Mouse (Mus musculus): Measurements from ENCODE around the gene Elk1. TPM values are rescaled to one million over a fixed set of nuclear protein-coding genes. Genes with fewer than 3 reads are reported as not detected.

Gene Elk1
- polyA plus RNA-seq, 2 experiments, result 8.7 to 23.7 TPM

DNA sequence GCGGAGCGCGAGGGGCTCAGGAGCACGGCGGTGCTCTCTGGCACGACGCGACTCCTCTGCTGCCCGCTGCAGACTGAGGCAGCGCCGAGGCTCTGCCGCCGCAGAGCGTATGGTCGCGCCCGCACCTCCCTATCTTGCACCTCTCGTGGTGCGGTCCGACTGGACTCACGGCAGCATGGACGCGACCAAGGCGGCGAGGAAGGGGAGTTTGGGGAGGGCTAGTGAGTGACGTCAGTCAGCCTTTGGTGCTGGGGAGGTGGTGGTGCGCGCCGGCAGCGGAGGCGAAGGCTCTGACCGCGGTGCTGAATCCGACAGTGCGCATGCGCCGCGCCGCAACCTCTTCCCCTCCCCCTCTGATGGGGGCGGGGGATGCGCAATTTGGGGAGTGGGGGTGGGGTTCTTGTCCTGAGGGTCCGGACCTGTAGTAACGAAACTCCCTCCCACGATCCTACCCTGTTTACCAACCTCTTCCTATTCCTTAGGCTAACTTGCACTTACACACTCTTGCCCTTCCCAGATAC lies 29.5 kb downstream of the Elk1 start, which contains the start of gene Syn1:
Gene Syn1, minus strand, starts transcription at position 161 of the 521 bp plus-strand sequence.
- H3K4me2 ChIP-seq (replicated peaks; ENCODE audit: low read depth, low read length, severe bottlenecking), result peak within 1 kb of the TSS; percentile 64
- no peak within 1 kb of the TSS for H3K27ac ChIP-seq (replicated peaks; ENCODE audit: low read depth, low read length)
- H3K4me1 ChIP-seq (ENCODE audit: control insufficient read depth, insufficient read depth, low read length), result no peaks in the 10 kb centered on the region
- DNase-seq (ENCODE audit: low spot score), result peak; percentile 80
- H3K9me3 ChIP-seq (ENCODE audit: control insufficient read depth, low read length), result no peaks in the 10 kb centered on the region
- no peaks in the 10 kb centered on the region; the same call in 1 of the 2 replicates for H3K27me3 ChIP-seq (ENCODE audit: control insufficient read depth, insufficient read depth, low read length)
- peak within 1 kb of the TSS; percentile 37 for H3K4me3 ChIP-seq (replicated peaks; ENCODE audit: low read length)
- peak within 1 kb of the TSS; percentile 36; the same call in 1 of the 2 replicates for H3K9ac ChIP-seq (ENCODE audit: low read depth, low read length, severe bottlenecking)
- 36% methylated on average over 3 of the region's 44 CpGs for WGBS
- ATAC-seq (ENCODE audit: low FRiP score, low read depth), result peak; percentile 95
- no peak for TF ChIP-seq POLR2A (IDR thresholded peaks at IDR 0.05; ENCODE audit: borderline replicate concordance, extremely low read depth, insufficient read depth, insufficient read length)
- no peaks in the 10 kb centered on the region for H3K36me3 ChIP-seq (ENCODE audit: control insufficient read depth, insufficient read depth, low read length)

DNA sequence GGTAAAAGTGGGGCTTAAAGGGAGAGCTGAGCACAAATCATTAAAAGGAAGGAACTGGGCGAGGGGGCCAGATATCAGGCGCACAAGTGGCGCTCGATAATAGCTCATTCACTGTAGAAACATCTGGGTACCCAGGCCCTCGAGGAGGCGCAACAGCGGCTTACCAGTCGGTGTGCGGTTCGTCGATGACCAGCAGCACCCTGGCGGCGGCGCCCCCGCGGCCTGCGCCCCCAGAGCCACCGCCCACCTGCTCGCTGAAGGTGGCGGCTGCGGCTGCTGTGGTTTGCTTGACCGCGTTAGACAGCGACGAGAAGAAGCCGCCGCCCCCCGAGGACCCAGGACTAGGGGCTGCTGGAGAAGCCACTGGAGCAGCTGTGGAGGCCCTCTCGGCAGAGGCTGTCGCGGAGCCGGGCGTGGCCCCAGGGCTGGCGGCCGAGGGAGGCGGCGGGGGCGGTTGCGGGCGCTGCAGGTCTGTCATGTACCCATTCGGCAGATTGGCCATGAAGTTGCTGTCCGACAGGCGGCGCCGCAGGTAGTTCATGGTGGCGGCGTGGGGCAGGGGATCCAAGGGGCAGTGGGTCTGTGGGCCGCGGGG lies 30.1 kb downstream of the Elk1 start:
- peak overlapping the region; percentile 36; the same call in 1 of the 2 replicates for H3K9ac ChIP-seq (ENCODE audit: low read depth, low read length, severe bottlenecking)

GRCm38 (mm10) chrX:20915075-20915474 lies 35.3 kb downstream of the Elk1 start:
- H3K9me3 ChIP-seq (ENCODE audit: control insufficient read depth, low read length), result no peaks in the 10 kb centered on the region
- H3K27ac ChIP-seq (replicated peaks; ENCODE audit: low read depth, low read length), result no peak overlapping the region
- H3K4me1 ChIP-seq (ENCODE audit: control insufficient read depth, insufficient read depth, low read length), result no peaks in the 10 kb centered on the region
- no peak overlapping the region for H3K4me3 ChIP-seq (replicated peaks; ENCODE audit: low read length)
- ATAC-seq (ENCODE audit: low FRiP score, low read depth) (no peak), DNase-seq (ENCODE audit: low spot score) (no peak)
- H3K4me2 ChIP-seq (replicated peaks; ENCODE audit: low read depth, low read length, severe bottlenecking), result no peak overlapping the region
- no peak overlapping the region for H3K9ac ChIP-seq (ENCODE audit: low read depth, low read length, severe bottlenecking)
- no peaks in the 10 kb centered on the region for H3K27me3 ChIP-seq (ENCODE audit: control insufficient read depth, insufficient read depth, low read length)
- no peak for TF ChIP-seq POLR2A (IDR thresholded peaks at IDR 0.05; ENCODE audit: borderline replicate concordance, extremely low read depth, insufficient read depth, insufficient read length)
- no peaks in the 10 kb centered on the region for H3K36me3 ChIP-seq (ENCODE audit: control insufficient read depth, insufficient read depth, low read length)

More for the DNA sequence above, 30.1 kb downstream of the Elk1 start:
- TF ChIP-seq POLR2A (IDR thresholded peaks at IDR 0.05; ENCODE audit: borderline replicate concordance, extremely low read depth, insufficient read depth, insufficient read length), result no peak
- ATAC-seq (ENCODE audit: low FRiP score, low read depth) (no peak), DNase-seq (ENCODE audit: low spot score) (no peak)
- no peaks in the 10 kb centered on the region for H3K4me1 ChIP-seq (ENCODE audit: control insufficient read depth, insufficient read depth, low read length)
- H3K4me2 ChIP-seq (replicated peaks; ENCODE audit: low read depth, low read length, severe bottlenecking), result peak overlapping the region; percentile 64
- H3K4me3 ChIP-seq (replicated peaks; ENCODE audit: low read length), result peak overlapping the region; percentile 37
- 36% methylated on average over 11 of the region's 49 CpGs for WGBS
- no peaks in the 10 kb centered on the region; the same call in 1 of the 2 replicates for H3K27me3 ChIP-seq (ENCODE audit: control insufficient read depth, insufficient read depth, low read length)
- H3K9me3 ChIP-seq (ENCODE audit: control insufficient read depth, low read length), result no peaks in the 10 kb centered on the region
- H3K36me3 ChIP-seq (ENCODE audit: control insufficient read depth, insufficient read depth, low read length), result no peaks in the 10 kb centered on the region
- no peak overlapping the region for H3K27ac ChIP-seq (replicated peaks; ENCODE audit: low read depth, low read length)

DNA sequence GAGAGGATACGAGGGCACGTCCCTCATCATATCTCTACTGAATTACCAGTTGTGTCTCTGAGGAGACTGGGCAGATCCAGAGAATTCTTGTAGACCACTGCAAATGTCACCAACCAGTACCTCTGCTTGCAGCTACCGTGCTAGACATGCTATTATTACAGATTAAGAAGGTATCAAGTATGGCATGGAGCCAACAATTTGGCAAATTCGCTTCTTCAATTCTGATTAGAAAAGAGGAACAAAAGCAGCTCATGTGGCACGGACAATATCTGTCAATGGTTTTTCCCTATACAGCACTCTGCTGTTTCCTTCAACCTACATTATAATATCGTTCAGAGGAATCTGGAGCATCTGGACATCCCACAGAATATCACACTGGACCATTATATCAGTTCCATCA lies 36.7 kb downstream of the Elk1 start:
- Histone ChIP-seq H3K27me3 (ENCODE audit: control insufficient read depth, insufficient read depth, low read length) (no peaks in the 10 kb centered on the region), H3K4me2 (replicated peaks; ENCODE audit: low read depth, low read length, severe bottlenecking) (no peak overlapping the region), H3K4me1 (ENCODE audit: control insufficient read depth, insufficient read depth, low read length) (no peaks in the 10 kb centered on the region), H3K9me3 (ENCODE audit: control insufficient read depth, low read length) (no peaks in the 10 kb centered on the region), H3K27ac (replicated peaks; ENCODE audit: low read depth, low read length) (no peak overlapping the region), H3K9ac (ENCODE audit: low read depth, low read length, severe bottlenecking) (no peak overlapping the region), H3K4me3 (replicated peaks; ENCODE audit: low read length) (no peak overlapping the region), H3K36me3 (ENCODE audit: control insufficient read depth, insufficient read depth, low read length) (no peaks in the 10 kb centered on the region)
- ATAC-seq (ENCODE audit: low FRiP score, low read depth), result no peak
- 82% methylated on average over 6 of the region's 6 CpGs for WGBS
- no peak for DNase-seq (ENCODE audit: low spot score)
- TF ChIP-seq POLR2A (IDR thresholded peaks at IDR 0.05; ENCODE audit: borderline replicate concordance, extremely low read depth, insufficient read depth, insufficient read length), result no peak

DNA sequence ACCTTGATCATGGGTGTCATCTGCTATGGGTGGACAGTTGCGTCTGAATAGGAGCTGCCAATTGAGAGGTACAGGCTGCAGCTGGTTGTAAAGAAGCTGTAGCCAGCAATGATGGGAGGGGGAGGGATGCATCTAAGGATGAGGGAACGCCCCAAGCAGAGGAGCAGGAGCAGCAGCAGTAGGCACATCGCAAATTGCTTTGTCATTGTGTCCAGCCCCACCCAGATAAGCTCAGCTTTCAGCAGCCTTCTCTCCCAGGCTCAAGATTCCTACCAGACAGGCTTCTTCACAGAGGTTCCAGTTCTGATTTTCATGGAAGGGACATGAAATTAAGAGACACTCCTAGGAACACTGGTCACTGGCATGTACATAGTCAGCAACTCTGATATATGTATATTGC lies 40.3 kb downstream of the Elk1 start:
- no peak for DNase-seq (ENCODE audit: low spot score)
- TF ChIP-seq POLR2A (IDR thresholded peaks at IDR 0.05; ENCODE audit: borderline replicate concordance, extremely low read depth, insufficient read depth, insufficient read length), result no peak

More for the DNA sequence above, 40.3 kb downstream of the Elk1 start:
- H3K4me2 ChIP-seq (replicated peaks; ENCODE audit: low read depth, low read length, severe bottlenecking), result no peak overlapping the region
- no peaks in the 10 kb centered on the region for H3K36me3 ChIP-seq (ENCODE audit: control insufficient read depth, insufficient read depth, low read length)
- H3K27ac ChIP-seq (replicated peaks; ENCODE audit: low read depth, low read length), result no peak overlapping the region
- H3K9me3 ChIP-seq (ENCODE audit: control insufficient read depth, low read length), result no peaks in the 10 kb centered on the region
- no peak overlapping the region for H3K4me3 ChIP-seq (replicated peaks; ENCODE audit: low read length)
- no peaks in the 10 kb centered on the region for H3K4me1 ChIP-seq (ENCODE audit: control insufficient read depth, insufficient read depth, low read length)
- no peak overlapping the region for H3K9ac ChIP-seq (ENCODE audit: low read depth, low read length, severe bottlenecking)
- 35% methylated on average over 3 of the region's 3 CpGs for WGBS
- ATAC-seq (ENCODE audit: low FRiP score, low read depth), result no peak
- no peaks in the 10 kb centered on the region for H3K27me3 ChIP-seq (ENCODE audit: control insufficient read depth, insufficient read depth, low read length)

Other genes with a start within 250 kb of the Elk1 start
- gene Usp11, start 246.7 kb downstream of the Elk1 start, polyA plus RNA-seq (2012; rRNA removed), result 78.3 and 87.0 TPM in 2 replicates
- 43.5 and 49.7 TPM in 2 replicates for gene Usp11, start 246.7 kb downstream of the Elk1 start, polyA plus RNA-seq (2014; fragmentation: Nextera tagmentation; extraction: Ambion mirVana)
- gene Araf, start 152.8 kb downstream of the Elk1 start, polyA plus RNA-seq (2012; rRNA removed), result 196 and 236 TPM in 2 replicates
- gene Araf, start 152.8 kb downstream of the Elk1 start, polyA plus RNA-seq (2014; fragmentation: Nextera tagmentation; extraction: Ambion mirVana), result 87.1 and 97.1 TPM in 2 replicates
- gene Timp1, start 80.4 kb downstream of the Elk1 start, polyA plus RNA-seq (2012; rRNA removed), result 37.2 and 40.5 TPM in 2 replicates
- 38.1 and 39.1 TPM in 2 replicates for gene Timp1, start 80.4 kb downstream of the Elk1 start, polyA plus RNA-seq (2014; fragmentation: Nextera tagmentation; extraction: Ambion mirVana)
- 0.52 and 0.64 TPM in 2 replicates for gene Syn1, start 29.6 kb downstream of the Elk1 start, polyA plus RNA-seq (2012; rRNA removed)
- 0.22 and 0.23 TPM in 2 replicates for gene Syn1, start 29.6 kb downstream of the Elk1 start, polyA plus RNA-seq (2014; fragmentation: Nextera tagmentation; extraction: Ambion mirVana)
- 20.1 and 24.7 TPM in 2 replicates for gene Cfp, start 19.1 kb downstream of the Elk1 start, polyA plus RNA-seq (2012; rRNA removed)
- gene Cfp, start 19.1 kb downstream of the Elk1 start, polyA plus RNA-seq (2014; fragmentation: Nextera tagmentation; extraction: Ambion mirVana), result 6.6 and 7.2 TPM in 2 replicates
- 17.5 and 21.7 TPM in 2 replicates for gene Uxt, start 11.4 kb upstream of the Elk1 start, polyA plus RNA-seq (2012; rRNA removed)
- 49.3 and 53.4 TPM in 2 replicates for gene Uxt, start 11.4 kb upstream of the Elk1 start, polyA plus RNA-seq (2014; fragmentation: Nextera tagmentation; extraction: Ambion mirVana)
- gene Zfp182, start 111.7 kb upstream of the Elk1 start, polyA plus RNA-seq (2012; rRNA removed), result 4.8 and 7.1 TPM in 2 replicates
- 5.5 and 6.6 TPM in 2 replicates for gene Zfp182, start 111.7 kb upstream of the Elk1 start, polyA plus RNA-seq (2014; fragmentation: Nextera tagmentation; extraction: Ambion mirVana)
- gene Spaca5, start 117.8 kb upstream of the Elk1 start, polyA plus RNA-seq (2012; rRNA removed), result not detected in 2 replicates
- not detected in 2 replicates for gene Spaca5, start 117.8 kb upstream of the Elk1 start, polyA plus RNA-seq (2014; fragmentation: Nextera tagmentation; extraction: Ambion mirVana)
- 0.72 and 0.79 TPM in 2 replicates for gene Zfp300, start 138.9 kb upstream of the Elk1 start, polyA plus RNA-seq (2012; rRNA removed)
- gene Zfp300, start 138.9 kb upstream of the Elk1 start, polyA plus RNA-seq (2014; fragmentation: Nextera tagmentation; extraction: Ambion mirVana), result 1.6 and 2.0 TPM in 2 replicates
- not detected in 2 replicates for gene Ssxa1, start 165.2 kb upstream of the Elk1 start, polyA plus RNA-seq (2012; rRNA removed)
- not detected in 2 replicates for gene Ssxa1, start 165.2 kb upstream of the Elk1 start, polyA plus RNA-seq (2014; fragmentation: Nextera tagmentation; extraction: Ambion mirVana)
- gene Gm21876, start 225.0 kb upstream of the Elk1 start, polyA plus RNA-seq (2012; rRNA removed), result not detected in 2 replicates
- gene Gm21876, start 225.0 kb upstream of the Elk1 start, polyA plus RNA-seq (2014; fragmentation: Nextera tagmentation; extraction: Ambion mirVana), result not detected in 2 replicates